Mouse (Mus musculus): ENCODE measurements around the gene Dnah5.
"Not testable (repeated sequence)": the region's sequence is repeated elsewhere in the genome, so short reads cannot be mapped to it uniquely, and the experiment has no call there.

Dnah5 gene

GRCm38 (mm10) chr15:28307131-28307530 lies 103.6 kb downstream of the Dnah5 start:
- no peak for DNase-seq (ENCODE audit: inconsistent ontology term)

DNA sequence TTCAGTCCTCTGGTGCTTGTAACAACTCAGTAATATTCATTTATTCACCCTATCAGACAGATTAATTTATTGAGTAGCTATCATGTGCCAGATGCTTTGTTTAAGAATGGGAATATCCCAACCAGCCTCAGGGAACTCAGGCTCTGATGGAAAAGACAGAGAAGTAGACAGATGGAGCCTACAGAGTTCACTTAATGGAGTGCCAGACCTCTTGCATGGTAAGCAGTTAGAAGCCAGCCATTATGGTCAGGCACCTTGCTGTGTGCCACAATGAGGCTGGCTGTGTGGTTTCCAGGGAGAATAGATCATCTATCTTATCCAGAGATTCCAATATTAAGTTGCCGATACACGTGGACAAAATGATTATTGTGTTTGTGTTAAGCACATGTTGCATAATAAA lies 104.3 kb downstream of the Dnah5 start:
- DNase-seq (ENCODE audit: inconsistent ontology term) = no peak

DNA sequence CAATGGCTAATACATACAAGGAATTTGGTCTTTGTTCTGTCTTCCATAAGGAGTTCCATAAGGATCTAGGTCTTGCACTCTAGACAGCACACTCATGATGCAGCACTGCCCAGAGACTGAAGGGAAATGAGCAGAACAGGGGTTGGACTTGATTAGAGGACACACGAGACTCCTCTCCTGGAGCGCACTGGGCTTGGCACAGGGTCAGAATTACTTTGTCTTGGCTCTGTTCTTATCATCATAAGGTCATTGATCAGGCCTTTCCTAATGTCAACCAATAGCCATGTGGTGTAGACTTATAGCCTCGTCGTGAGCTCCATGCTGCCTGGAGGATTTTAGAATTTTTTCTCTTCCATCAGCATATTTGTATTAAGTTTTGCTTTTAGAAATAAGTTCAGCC lies 107.0 kb downstream of the Dnah5 start:
- DNase-seq (ENCODE audit: inconsistent ontology term) = no peak

- DNase-seq (ENCODE audit: inconsistent ontology term) = no peak
Measured at GRCm38 (mm10) chr15:28313451-28313850, 109.9 kb downstream of the Dnah5 start.

- DNase-seq (ENCODE audit: inconsistent ontology term) = peak; percentile 19
Measured at GRCm38 (mm10) chr15:28315812-28316528, 112.4 kb downstream of the Dnah5 start.

GRCm38 (mm10) chr15:28322533-28322932 lies 119.0 kb downstream of the Dnah5 start:
- no peak for DNase-seq (ENCODE audit: inconsistent ontology term)

GRCm38 (mm10) chr15:28326985-28327384 lies 123.4 kb downstream of the Dnah5 start:
- DNase-seq (ENCODE audit: inconsistent ontology term) = no peak

DNA sequence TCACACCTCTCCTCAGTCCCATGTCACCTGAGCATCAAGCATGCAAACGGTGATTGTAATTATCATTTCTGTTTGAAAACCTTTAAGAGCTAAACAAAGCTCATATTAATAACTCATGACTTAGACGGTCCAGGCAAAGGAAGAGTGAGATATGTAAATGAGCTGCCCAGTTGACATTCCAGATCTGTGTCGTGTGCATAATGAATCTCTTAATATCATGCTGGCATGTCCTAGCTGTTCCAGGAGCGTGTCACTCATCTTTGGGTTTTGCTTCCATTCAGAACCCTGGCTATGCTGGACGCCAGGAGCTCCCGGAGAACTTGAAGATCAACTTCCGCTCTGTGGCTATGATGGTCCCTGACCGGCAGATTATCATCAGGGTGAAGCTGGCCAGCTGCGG lies 123.9 kb downstream of the Dnah5 start:
- peak; percentile 27 for DNase-seq (ENCODE audit: inconsistent ontology term)

DNA sequence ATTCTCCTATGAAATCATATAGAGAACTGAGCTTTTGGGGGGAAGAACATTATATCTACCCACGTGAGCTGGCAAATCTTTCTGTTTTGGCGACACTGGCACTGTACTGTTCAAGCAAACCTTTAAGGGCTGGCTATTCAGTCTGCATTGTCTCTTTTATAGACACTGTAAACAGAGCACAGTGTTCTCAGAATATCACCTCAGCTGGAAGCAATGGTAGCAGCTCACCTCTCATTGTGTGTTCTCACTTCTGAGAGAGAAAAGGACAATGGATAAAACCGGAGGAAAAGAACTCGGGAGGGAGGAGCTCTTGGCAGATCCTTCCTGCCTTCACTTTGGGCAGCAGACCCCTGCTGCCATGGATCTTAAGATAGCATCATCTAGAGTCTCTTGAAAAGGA lies 137.6 kb downstream of the Dnah5 start:
- no peak for DNase-seq (ENCODE audit: inconsistent ontology term)

- DNase-seq (ENCODE audit: inconsistent ontology term) = no peak
Measured at GRCm38 (mm10) chr15:28367561-28367960, 164.0 kb downstream of the Dnah5 start.

GRCm38 (mm10) chr15:28370431-28370830 lies 166.9 kb downstream of the Dnah5 start:
- DNase-seq (ENCODE audit: inconsistent ontology term) = no peak

DNA sequence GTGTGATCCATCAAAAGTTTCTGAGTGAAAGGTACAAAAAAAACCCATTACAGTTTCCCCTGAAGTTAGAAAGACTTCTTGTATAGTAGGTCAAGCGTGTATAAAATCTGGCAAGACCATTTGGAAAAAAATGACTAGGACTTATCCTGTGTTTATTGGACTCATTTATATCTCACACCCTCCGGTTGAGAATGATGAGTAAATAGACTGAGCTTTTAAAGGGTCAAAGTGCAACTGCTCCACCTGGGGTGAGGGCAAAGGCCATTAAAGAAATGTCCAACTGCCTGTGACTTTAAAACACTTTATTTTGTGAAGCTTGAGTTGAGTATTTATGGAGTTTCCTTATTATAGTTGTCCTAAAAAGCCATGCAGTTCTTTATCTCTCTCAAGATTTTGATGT lies 168.0 kb downstream of the Dnah5 start:
- DNase-seq (ENCODE audit: inconsistent ontology term) = no peak

- DNase-seq (ENCODE audit: inconsistent ontology term) = no peak
Measured at GRCm38 (mm10) chr15:28374394-28374793, 170.8 kb downstream of the Dnah5 start.

GRCm38 (mm10) chr15:28380909-28381308 lies 177.4 kb downstream of the Dnah5 start:
- no peak for DNase-seq (ENCODE audit: inconsistent ontology term)

GRCm38 (mm10) chr15:28393723-28394122 lies 190.2 kb downstream of the Dnah5 start:
- not testable (repeated sequence) for DNase-seq (ENCODE audit: inconsistent ontology term)

DNA sequence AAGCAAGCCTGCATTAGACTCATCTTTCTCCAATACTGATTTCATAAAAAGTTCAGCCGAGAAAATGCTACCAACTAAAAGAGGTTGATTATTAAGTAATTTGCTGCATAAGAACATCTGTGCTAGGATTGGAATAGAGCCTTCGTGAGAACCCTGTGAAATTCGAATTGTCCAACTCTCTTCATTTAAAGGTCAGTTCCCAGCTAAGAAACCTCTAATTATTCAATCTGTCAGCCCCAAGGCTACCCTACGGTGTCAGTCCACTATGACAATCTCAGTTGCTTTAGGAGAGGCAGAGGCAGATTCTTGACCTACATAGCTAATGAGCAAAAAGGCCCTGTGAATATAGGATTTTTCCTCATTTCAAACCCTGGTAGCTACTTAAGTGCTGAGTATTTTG lies 191.9 kb downstream of the Dnah5 start:
- DNase-seq (ENCODE audit: inconsistent ontology term) = no peak

- no peak for DNase-seq (ENCODE audit: inconsistent ontology term)
Measured at GRCm38 (mm10) chr15:28398472-28398871, 194.9 kb downstream of the Dnah5 start.

GRCm38 (mm10) chr15:28399258-28399657 lies 195.7 kb downstream of the Dnah5 start:
- no peak for DNase-seq (ENCODE audit: inconsistent ontology term)

- no peak for DNase-seq (ENCODE audit: inconsistent ontology term)
Measured at GRCm38 (mm10) chr15:28404630-28405029, 201.1 kb downstream of the Dnah5 start.

- no peak for DNase-seq (ENCODE audit: inconsistent ontology term)
Measured at GRCm38 (mm10) chr15:28405136-28405535, 201.6 kb downstream of the Dnah5 start.

DNA sequence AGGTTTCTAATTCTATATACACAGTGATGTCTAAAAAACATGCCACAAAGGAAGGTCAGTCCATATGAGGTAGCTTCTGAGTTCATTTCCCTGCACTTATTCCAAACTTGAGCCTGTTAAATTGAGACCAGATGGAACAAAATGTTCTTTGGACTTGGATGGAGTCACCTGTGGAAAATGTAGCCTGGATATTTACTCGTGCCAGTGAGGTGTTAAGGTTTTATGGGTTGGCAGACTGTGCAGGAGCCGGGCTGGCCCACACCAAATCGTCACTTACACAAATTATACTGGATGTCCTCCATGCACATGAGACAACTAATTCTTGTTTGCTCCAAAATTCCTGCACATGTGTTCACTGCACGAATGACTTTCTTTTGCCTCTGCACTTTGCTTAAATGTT lies 236.2 kb downstream of the Dnah5 start:
- no peak for DNase-seq (ENCODE audit: inconsistent ontology term)

DNA sequence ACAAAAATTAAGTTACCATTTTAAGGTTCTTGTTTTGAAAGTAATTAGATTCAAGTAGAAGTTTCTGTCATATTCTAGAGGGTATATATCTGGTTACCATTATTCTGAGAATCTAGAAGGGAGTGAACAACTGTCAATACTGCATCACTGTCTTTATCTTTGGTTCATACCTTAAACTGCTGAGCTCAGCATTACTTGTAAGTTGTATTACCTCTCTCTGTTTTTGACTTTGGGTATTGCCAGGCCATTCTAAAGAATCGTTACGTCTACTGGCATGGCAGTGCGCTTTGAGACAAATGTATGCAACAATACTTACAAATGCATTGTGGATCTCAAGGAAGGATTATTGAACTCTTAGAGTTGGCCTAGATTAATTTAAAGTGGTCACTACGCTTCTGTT lies 240.9 kb downstream of the Dnah5 start:
- DNase-seq (ENCODE audit: inconsistent ontology term) = no peak

DNA sequence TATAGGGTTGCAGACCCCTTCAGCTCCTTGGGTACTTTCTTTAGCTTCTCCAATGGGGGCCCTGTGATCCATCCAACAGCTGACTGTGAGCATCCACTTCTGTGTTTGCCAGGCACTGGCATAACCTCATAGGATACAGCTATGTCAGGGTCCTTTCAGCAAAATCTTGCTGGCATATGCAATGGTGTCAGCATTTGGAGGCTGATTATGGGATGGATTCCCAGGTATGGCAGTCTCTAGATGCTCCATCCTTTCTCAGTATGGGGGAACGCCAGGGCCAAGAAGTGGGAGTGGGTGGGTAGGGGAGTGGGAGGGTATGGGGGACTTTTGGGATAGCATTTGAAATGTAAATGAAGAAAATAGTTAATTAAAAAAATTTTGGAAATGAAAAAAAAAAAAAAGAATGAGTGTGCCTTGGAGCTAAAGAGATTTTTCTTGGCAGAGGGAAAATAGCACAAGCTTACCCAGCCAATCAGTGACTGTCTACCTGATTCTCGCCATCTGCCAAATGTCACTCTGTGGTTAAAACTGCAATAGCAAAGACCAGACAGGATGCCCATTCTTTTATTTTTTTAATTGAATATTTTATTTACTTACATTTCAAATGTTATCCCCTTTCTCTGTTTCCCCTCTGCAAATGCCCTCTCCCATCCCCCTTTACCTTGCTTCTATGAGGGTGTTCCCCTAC lies 257.7 kb downstream of the Dnah5 start:
- not testable (repeated sequence) for DNase-seq (ENCODE audit: inconsistent ontology term)
